14 mouse cellular contexts compared by ENCODE assay signal in genomic region chr6:72550025-72550424, GRCm38 (mm10). TPM values are rescaled to one million over a fixed set of nuclear protein-coding genes. Genes with fewer than 3 reads are reported as not detected.
DNase-seq lines count a peak whose midpoint lies in the region; ATAC-seq and TF ChIP-seq lines count a peak whose summit lies in the region.
"Had no signal": no experiment of that assay in that cellular context is flagged by ENCODE, and none has a peak within 500 bp of the region (broad histone marks: within the 10 kb centered on the region; RNA-seq: fewer than 3 reads in every experiment).

No protein-coding gene starts in this region.

- H3K9me3 ChIP-seq in embryonic facial prominence, embryonic 15.5 days (replicated peaks), result no peaks in the 10 kb centered on the region
- H3K9me3 ChIP-seq: midbrain, embryonic 13.5 days; neural tube, embryonic 12.5 days had no signal

- H3K4me3 ChIP-seq in C2C12 (ENCODE audit: insufficient read depth, poor library complexity, severe bottlenecking), result peak overlapping the region; percentile 43
- no peak overlapping the region for H3K4me3 ChIP-seq in embryonic facial prominence, embryonic 15.5 days (replicated peaks)
- peak overlapping the region; percentile 50 for H3K4me3 ChIP-seq in myocyte
- H3K4me3 ChIP-seq: forebrain, embryonic 13.5 days; midbrain, embryonic 13.5 days; neural tube, embryonic 12.5 days had no signal

- WGBS in embryonic facial prominence, embryonic 15.5 days, result 53% methylated on average over 6 of the region's 6 CpGs

- no peak for TF ChIP-seq POLR2A in myocyte (IDR thresholded peaks at IDR 0.05; ENCODE audit: insufficient read length, low read depth)

- H3K4me2 ChIP-seq in embryonic facial prominence, embryonic 15.5 days (replicated peaks), result peak overlapping the region; percentile 25
- H3K4me2 ChIP-seq in myocyte (ENCODE audit: low read depth), result peak overlapping the region; percentile 96
- H3K4me2 ChIP-seq: forebrain, embryonic 13.5 days; midbrain, embryonic 13.5 days; neural tube, embryonic 12.5 days had no signal

- peak; percentile 87 for DNase-seq in heart, adult 11 months
- no peak for DNase-seq in heart, postnatal 4 days
- no peak for DNase-seq in kidney, postnatal 25 days
- no peak for DNase-seq in ovary, postnatal 10 days (ENCODE audit: low spot score)
- DNase-seq: gastrocnemius, postnatal 10 days; heart, postnatal 14 days had no signal

- H3K27me3 ChIP-seq in C2C12 (ENCODE audit: control insufficient read depth, insufficient read depth, insufficient read length) (no peaks in the 10 kb centered on the region), myocyte (ENCODE audit: control insufficient read depth, insufficient read depth, insufficient read length) (no peaks in the 10 kb centered on the region)
- H3K27me3 ChIP-seq in embryonic facial prominence, embryonic 15.5 days, result no peaks in the 10 kb centered on the region
- H3K27me3 ChIP-seq: forebrain, embryonic 13.5 days; midbrain, embryonic 13.5 days; neural tube, embryonic 12.5 days had no signal

- peaks cover 30% of the 10 kb centered on the region for H3K79me3 ChIP-seq in C2C12 (ENCODE audit: low read depth)

- H3K4me1 ChIP-seq in embryonic facial prominence, embryonic 15.5 days, result peaks cover 52% of the 10 kb centered on the region

- H3ac ChIP-seq in C2C12 (ENCODE audit: control insufficient read depth, insufficient read length, low read depth) (peak overlapping the region; percentile 81), myocyte (ENCODE audit: control insufficient read depth, insufficient read length) (peak overlapping the region; percentile 7)

- no peak for ATAC-seq in embryonic facial prominence, embryonic 15.5 days (ENCODE audit: insufficient number of reproducible peaks, low FRiP score, low TSS enrichment, low read depth)
- no peak for ATAC-seq in granulocyte monocyte progenitor cell, adult 5-6 weeks (replicated peaks; ENCODE audit: poor library complexity, severe bottlenecking)
- ATAC-seq: forebrain, embryonic 13.5 days; midbrain, embryonic 13.5 days had no signal

- H3K79me2 ChIP-seq in C2C12 (ENCODE audit: control insufficient read depth, insufficient read depth), result peaks cover 55% of the 10 kb centered on the region
- peaks cover 33% of the 10 kb centered on the region for H3K79me2 ChIP-seq in myocyte (ENCODE audit: control insufficient read depth, insufficient read depth)

- no peak for TF ChIP-seq CTCF in C2C12 (IDR thresholded peaks at IDR 0.05; ENCODE audit: control insufficient read depth, insufficient read depth, insufficient read length)

- H3K36me3 ChIP-seq in C2C12 (ENCODE audit: control insufficient read depth, insufficient read depth) (peaks cover 2% of the 10 kb centered on the region), myocyte (ENCODE audit: control insufficient read depth, insufficient read depth) (peaks cover 1% of the 10 kb centered on the region)
- no peaks in the 10 kb centered on the region for H3K36me3 ChIP-seq in embryonic facial prominence, embryonic 15.5 days
- H3K36me3 ChIP-seq: midbrain, embryonic 13.5 days; neural tube, embryonic 12.5 days had no signal

- H3K9ac ChIP-seq in embryonic facial prominence, embryonic 15.5 days, result no peak overlapping the region
- H3K9ac ChIP-seq: forebrain, embryonic 13.5 days; midbrain, embryonic 13.5 days; neural tube, embryonic 12.5 days had no signal

- H3K27ac ChIP-seq in embryonic facial prominence, embryonic 15.5 days (replicated peaks), result 0 out of 2 replicates have a peak overlapping the region, but pooled peaks have one; percentile 79
- H3K27ac ChIP-seq: forebrain, embryonic 13.5 days; midbrain, embryonic 13.5 days; neural tube, embryonic 12.5 days had no signal

TF ChIP-seq in C2C12, 6 proteins besides CTCF, POLR2A, EP300 and RAD21:
- TF ChIP-seq USF1 (IDR thresholded peaks at IDR 0.05; ENCODE audit: low read depth) (no peak), MYOG (IDR thresholded peaks at IDR 0.05; ENCODE audit: control insufficient read depth, extremely low read depth, insufficient read length) (no peak), CEBPB (IDR thresholded peaks at IDR 0.05; ENCODE audit: low read depth) (no peak), FOSL1 (IDR thresholded peaks at IDR 0.05; ENCODE audit: insufficient read depth, low read length, poor library complexity, severe bottlenecking) (no peak)

TF ChIP-seq in myocyte, 11 proteins besides CTCF, POLR2A, EP300 and RAD21:
- no peak for TF ChIP-seq MYOG (IDR thresholded peaks at IDR 0.05; ENCODE audit: control insufficient read depth in 1 of 3, insufficient read depth in 1 of 3, insufficient read length in 2 of 3, low read depth in 2 of 3)
- no peak for TF ChIP-seq USF1 (IDR thresholded peaks at IDR 0.05; ENCODE audit: low read depth)
- no peak for TF ChIP-seq E2F4 (IDR thresholded peaks at IDR 0.05; ENCODE audit: insufficient read depth)
- no peak for TF ChIP-seq POLR2AphosphoS2 (IDR thresholded peaks at IDR 0.05; ENCODE audit: insufficient read length, low read depth)
- no peak for TF ChIP-seq REST (IDR thresholded peaks at IDR 0.05; ENCODE audit: insufficient read depth, insufficient read length)
- no peak for TF ChIP-seq MAX (IDR thresholded peaks at IDR 0.05; ENCODE audit: low read depth)
- TF ChIP-seq TCF12 (IDR thresholded peaks at IDR 0.05; ENCODE audit: insufficient read depth, poor library complexity, severe bottlenecking), result no peak
- TF ChIP-seq SRF (IDR thresholded peaks at IDR 0.05; ENCODE audit: control insufficient read depth, insufficient read length, low read depth), result no peak
- no peak for TF ChIP-seq CEBPB (IDR thresholded peaks at IDR 0.05; ENCODE audit: insufficient read depth, poor library complexity, severe bottlenecking)
- TF ChIP-seq MYOD1 (IDR thresholded peaks at IDR 0.05; ENCODE audit: control insufficient read depth in 1 of 3, insufficient read length in 2 of 3, low read depth in 2 of 3), result no peak
- no peak for TF ChIP-seq TCF3 (IDR thresholded peaks at IDR 0.05; ENCODE audit: insufficient read length, low read depth)

RNA-seq across cellular contexts. Expression of gene Capg, which starts 5.8 kb away (rescaled TPM):
- total RNA-seq in heart, postnatal 4 days (2021), result 10 to 100 TPM; 11.5 to 12.9 TPM
- polyA plus RNA-seq in C2C12 (2012; fragmentation: generic; extraction: Trizol), result 487 TPM
- polyA plus RNA-seq in embryonic facial prominence, embryonic 15.5 days (2015; fragmentation: Nextera tagmentation; extraction: Ambion mirVana), result 122 and 132 TPM in 2 replicates
- 394 TPM for polyA plus RNA-seq in myocyte (2012; fragmentation: generic; extraction: Trizol)
- 32.4 and 69.3 TPM in 2 replicates for total RNA-seq in granulocyte monocyte progenitor cell, adult 5-6 weeks (2014; fragmentation: Nextera tagmentation)
- 52.4 and 56.6 TPM in 2 replicates for total RNA-seq in granulocyte monocyte progenitor cell, adult 5-6 weeks (2017)

RNA-seq across cellular contexts. Expression of gene Sh2d6, which starts 28.5 kb away (rescaled TPM):
- under 1 TPM in 1 of 2 experiments, not detected in 1; 0.20 TPM for total RNA-seq in heart, postnatal 4 days (2021)
- 0.26 TPM for polyA plus RNA-seq in C2C12 (2012; fragmentation: generic; extraction: Trizol)
- 0.18 and 0.49 TPM in 2 replicates for polyA plus RNA-seq in embryonic facial prominence, embryonic 15.5 days (2015; fragmentation: Nextera tagmentation; extraction: Ambion mirVana)
- 1.1 TPM for polyA plus RNA-seq in myocyte (2012; fragmentation: generic; extraction: Trizol)
- total RNA-seq in granulocyte monocyte progenitor cell, adult 5-6 weeks (2014; fragmentation: Nextera tagmentation), result not detected in 2 replicates
- total RNA-seq in granulocyte monocyte progenitor cell, adult 5-6 weeks (2017), result 0.26 and 0.62 TPM in 2 replicates
- polyA plus RNA-seq: lung, embryonic 16.5 days had no signal

RNA-seq across cellular contexts. Expression of gene Elmod3, which starts 48.2 kb away (rescaled TPM):
- total RNA-seq in heart, postnatal 4 days (2021), result 10 to 100 TPM in 1 of 2 experiments, 1 to 10 TPM in 1; 7.6 to 10.2 TPM
- polyA plus RNA-seq in C2C12 (2012; fragmentation: generic; extraction: Trizol) (5.1 TPM), myocyte (2012; fragmentation: generic; extraction: Trizol) (6.4 TPM)
- polyA plus RNA-seq in embryonic facial prominence, embryonic 15.5 days (2015; fragmentation: Nextera tagmentation; extraction: Ambion mirVana), result 18.8 and 23.9 TPM in 2 replicates
- total RNA-seq in granulocyte monocyte progenitor cell, adult 5-6 weeks (2014; fragmentation: Nextera tagmentation), result 12.6 and 14.0 TPM in 2 replicates
- total RNA-seq in granulocyte monocyte progenitor cell, adult 5-6 weeks (2017), result 7.4 and 16.3 TPM in 2 replicates

RNA-seq across cellular contexts. Expression of gene Retsat, which starts 48.2 kb away (rescaled TPM):
- total RNA-seq in heart, postnatal 4 days (2021), result 100 to 1,000 TPM in 1 of 2 experiments, 10 to 100 TPM in 1; 91.3 to 105 TPM
- 20.8 TPM for polyA plus RNA-seq in C2C12 (2012; fragmentation: generic; extraction: Trizol)
- 18.1 and 18.7 TPM in 2 replicates for polyA plus RNA-seq in embryonic facial prominence, embryonic 15.5 days (2015; fragmentation: Nextera tagmentation; extraction: Ambion mirVana)
- polyA plus RNA-seq in myocyte (2012; fragmentation: generic; extraction: Trizol), result 14.9 TPM
- total RNA-seq in granulocyte monocyte progenitor cell, adult 5-6 weeks (2014; fragmentation: Nextera tagmentation), result 17.7 and 20.8 TPM in 2 replicates
- 28.0 and 32.0 TPM in 2 replicates for total RNA-seq in granulocyte monocyte progenitor cell, adult 5-6 weeks (2017)
